ENCODE assay signal across 9 mouse cellular contexts in the genomic region with DNA sequence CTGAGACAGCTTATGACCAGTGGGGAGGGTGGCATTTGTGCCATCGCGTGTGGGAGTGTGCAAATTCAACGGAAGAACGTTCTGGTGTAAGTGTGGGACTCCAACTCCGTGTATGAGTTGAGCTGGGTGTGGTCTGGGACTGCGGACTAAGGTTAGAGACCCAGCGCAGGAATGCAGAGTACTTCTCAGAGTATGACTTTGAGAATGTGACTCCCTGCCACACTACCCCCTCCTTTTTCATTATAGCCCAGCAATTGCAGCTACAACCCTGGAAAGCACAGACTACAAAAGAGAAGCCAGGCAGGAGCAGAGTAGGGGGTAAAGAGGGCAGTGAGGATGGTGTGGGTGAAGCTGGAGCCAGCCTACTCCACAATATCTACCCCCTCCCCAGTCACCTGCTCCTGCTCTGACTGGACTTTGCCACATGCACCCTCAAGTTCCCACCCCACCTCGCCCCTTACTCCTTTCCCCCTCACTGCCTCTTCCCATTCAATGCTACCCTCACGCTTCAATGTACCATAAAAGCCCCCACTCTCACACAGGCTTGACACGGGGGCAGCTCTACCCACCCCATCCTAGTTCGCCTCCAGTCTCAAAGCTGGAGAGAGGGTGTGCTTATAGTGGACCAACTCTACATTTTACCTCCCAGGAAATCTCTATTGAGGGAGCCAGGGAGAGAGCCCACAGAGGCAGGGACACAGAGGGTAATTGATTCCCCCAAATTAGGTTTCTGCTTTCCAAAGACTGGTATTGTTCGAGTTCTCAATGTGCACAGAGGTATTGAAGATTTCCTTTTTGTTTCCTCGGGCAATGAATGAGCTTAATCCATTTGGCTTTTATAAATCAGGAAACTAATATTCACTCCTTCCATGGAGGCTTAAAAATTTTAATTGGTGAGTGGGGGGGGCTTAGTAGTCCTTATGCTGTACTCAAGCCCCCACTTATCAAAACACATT. TPM values are rescaled to one million over a fixed set of nuclear protein-coding genes. Genes with fewer than 3 reads are reported as not detected.
DNase-seq lines count a peak whose midpoint lies in the region; ATAC-seq and TF ChIP-seq lines count a peak whose summit lies in the region.
"Had no signal": no experiment of that assay in that cellular context is flagged by ENCODE, and none has a peak within 500 bp of the region (broad histone marks: within the 10 kb centered on the region; RNA-seq: fewer than 3 reads in every experiment).

No protein-coding gene starts in this region.

- H3K4me2 ChIP-seq in heart, postnatal 0 days (ENCODE audit: low read depth, low read length) = peak overlapping the region; percentile 95
- peak overlapping the region; percentile 98 for H3K4me2 ChIP-seq in midbrain, embryonic 13.5 days (replicated peaks)

- peak overlapping the region; percentile 59 for H3K4me3 ChIP-seq in heart, postnatal 0 days (ENCODE audit: low read depth, low read length)
- peak overlapping the region; percentile 81 for H3K4me3 ChIP-seq in hindbrain, embryonic 10.5 days
- H3K4me3 ChIP-seq in midbrain, embryonic 13.5 days (replicated peaks) = peak overlapping the region; percentile 80

- peaks cover 58% of the 10 kb centered on the region for H3K27me3 ChIP-seq in heart, postnatal 0 days (ENCODE audit: control insufficient read depth, insufficient read depth, low read length)
- peaks cover 74% of the 10 kb centered on the region for H3K27me3 ChIP-seq in hindbrain, embryonic 10.5 days (ENCODE audit: insufficient read depth, poor library complexity, severe bottlenecking)
- H3K27me3 ChIP-seq in midbrain, embryonic 13.5 days = peaks cover 22% of the 10 kb centered on the region; the same call in 1 of the 2 replicates

- no peaks in the 10 kb centered on the region for H3K36me3 ChIP-seq in heart, postnatal 0 days (replicated peaks; ENCODE audit: control insufficient read depth, insufficient read depth, low read length)
- H3K36me3 ChIP-seq in hindbrain, embryonic 10.5 days = no peaks in the 10 kb centered on the region
- no peaks in the 10 kb centered on the region for H3K36me3 ChIP-seq in midbrain, embryonic 13.5 days
- H3K36me3 ChIP-seq: liver, embryonic 15.5 days had no signal

- peaks cover 11% of the 10 kb centered on the region for H3K4me1 ChIP-seq in heart, postnatal 0 days (ENCODE audit: control insufficient read depth, insufficient read depth)
- H3K4me1 ChIP-seq in hindbrain, embryonic 10.5 days (replicated peaks) = peaks cover 58% of the 10 kb centered on the region
- H3K4me1 ChIP-seq in midbrain, embryonic 13.5 days (replicated peaks) = peaks cover 58% of the 10 kb centered on the region

- no peak for ATAC-seq in heart, postnatal 0 days (ENCODE audit: insufficient read depth, low read depth)
- ATAC-seq in common myeloid progenitor, adult 5-6 weeks (replicated peaks; ENCODE audit: low read depth, poor library complexity, severe bottlenecking) = 0 out of 2 replicates have a peak, but pooled peaks have one; percentile 16
- peak; percentile 59 for ATAC-seq in midbrain, embryonic 13.5 days

- no peak overlapping the region for H3K27ac ChIP-seq in heart, postnatal 0 days (ENCODE audit: low read depth)
- H3K27ac ChIP-seq in hindbrain, embryonic 10.5 days = peak overlapping the region; percentile 92
- peak overlapping the region; percentile 93 for H3K27ac ChIP-seq in midbrain, embryonic 13.5 days
- H3K27ac ChIP-seq: liver, embryonic 15.5 days had no signal

- DNase-seq in heart, postnatal 0 days (ENCODE audit: low spot score) = no peak
- no peak for DNase-seq in heart, adult 8-10 months (ENCODE audit: low spot score)
- peak; percentile 17 for DNase-seq in hindbrain, embryonic 10.5 days (ENCODE audit: low spot score)
- no peak for DNase-seq in thymus, adult 18-20 months
- DNase-seq in right cerebral cortex, postnatal 25 days = no peak
- no peak for DNase-seq in adrenal gland, postnatal 14 days

- no peak overlapping the region for H3K9ac ChIP-seq in heart, postnatal 0 days (replicated peaks; ENCODE audit: low read depth, low read length)
- H3K9ac ChIP-seq in midbrain, embryonic 13.5 days (replicated peaks) = peak overlapping the region; percentile 96
- H3K9ac ChIP-seq: liver, embryonic 15.5 days had no signal

- TF ChIP-seq EP300 in heart, postnatal 0 days (IDR thresholded peaks at IDR 0.05; ENCODE audit: low read depth) = no peak

- TF ChIP-seq CTCF in heart, postnatal 0 days (IDR thresholded peaks at IDR 0.05; ENCODE audit: low read depth) = no peak

- WGBS in heart, postnatal 0 days = 27% methylated on average over 13 of the region's 13 CpGs
- 12% methylated on average over 13 of the region's 13 CpGs for WGBS in hindbrain, embryonic 10.5 days
- 6% methylated on average over 13 of the region's 13 CpGs for WGBS in midbrain, embryonic 13.5 days

- H3K9me3 ChIP-seq in heart, postnatal 0 days (replicated peaks; ENCODE audit: control insufficient read depth, low read length) = no peaks in the 10 kb centered on the region
- no peaks in the 10 kb centered on the region for H3K9me3 ChIP-seq in hindbrain, embryonic 10.5 days
- no peaks in the 10 kb centered on the region for H3K9me3 ChIP-seq in midbrain, embryonic 13.5 days
- H3K9me3 ChIP-seq: liver, embryonic 15.5 days had no signal

RNA-seq across cellular contexts. Expression of gene Lmo1, which starts 0.9 kb away (rescaled TPM):
- total RNA-seq in heart, postnatal 0 days (2014; rRNA removed; ENCODE audit: low replicate concordance) = 6.3 and 17.2 TPM in 2 replicates
- 1.9 and 2.1 TPM in 2 replicates for polyA plus RNA-seq in heart, postnatal 0 days (2015; fragmentation: Nextera tagmentation; extraction: Ambion mirVana)
- total RNA-seq in heart, adult 8-10 months (2022) = 1 to 10 TPM; 2.1 to 3.7 (median 3.2) TPM
- 3.1 and 7.5 TPM in 2 replicates for total RNA-seq in common myeloid progenitor, adult 5-6 weeks (2017)
- 26.1 and 37.6 TPM in 2 replicates for polyA plus RNA-seq in hindbrain, embryonic 10.5 days (2016; fragmentation: Nextera tagmentation; extraction: Ambion mirVana)
- polyA plus RNA-seq in midbrain, embryonic 13.5 days (2015; fragmentation: Nextera tagmentation; extraction: Ambion mirVana) = 95.3 and 121 TPM in 2 replicates
- total RNA-seq in adrenal gland, postnatal 14 days (2021) = 7.4 and 10.2 TPM in 2 replicates
